Mouse (Mus musculus) testis, postnatal 10 days (tissue): ENCODE measurements around the gene Cog3.

Experiments
- DNase-seq: peaks from one replicate; pipeline ENCODE4 v3.0.0; 2021; ENCODE audit warnings: low spot score

Gene Cog3

DNA sequence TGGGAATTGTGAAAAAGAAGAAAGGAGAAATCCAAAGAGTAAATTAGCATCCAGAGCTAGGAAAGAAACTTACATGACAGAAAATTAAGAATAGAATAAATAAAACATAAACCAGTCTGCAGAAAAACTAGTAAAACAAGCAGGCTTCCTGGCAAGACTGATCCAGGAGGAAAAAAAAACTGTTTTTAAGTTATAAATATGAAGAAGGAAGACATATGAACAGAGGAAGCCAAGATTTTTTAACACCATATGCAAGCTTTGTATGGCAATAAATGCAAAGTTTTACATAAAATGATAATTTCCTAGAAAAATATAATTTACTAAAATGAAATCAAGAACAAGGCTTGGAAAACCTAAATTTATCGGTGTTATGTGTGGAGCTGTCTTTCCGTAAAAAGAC, 63.9 kb downstream of the Cog3 start:
- DNase-seq: no peak

DNA sequence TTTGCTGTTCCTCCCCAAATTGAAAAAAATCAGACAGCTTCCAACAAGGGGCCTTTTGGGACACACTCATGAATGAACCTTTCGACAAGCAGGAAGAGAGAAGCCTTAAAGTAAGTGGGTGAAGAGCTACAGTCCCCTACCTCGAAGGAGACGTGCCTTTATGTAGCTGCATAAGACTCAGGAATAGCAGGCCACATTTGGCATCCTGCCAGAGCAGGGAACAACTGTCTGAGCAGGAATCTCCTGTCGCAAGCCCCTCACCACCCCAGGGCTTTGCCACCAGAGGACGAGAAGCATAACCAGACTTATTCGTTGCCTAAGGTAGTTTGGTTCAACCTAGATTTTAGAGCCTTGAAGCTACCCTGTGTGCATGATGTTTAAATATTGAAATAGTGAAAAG, 78.0 kb downstream of the Cog3 start:
- no peak for DNase-seq

DNA sequence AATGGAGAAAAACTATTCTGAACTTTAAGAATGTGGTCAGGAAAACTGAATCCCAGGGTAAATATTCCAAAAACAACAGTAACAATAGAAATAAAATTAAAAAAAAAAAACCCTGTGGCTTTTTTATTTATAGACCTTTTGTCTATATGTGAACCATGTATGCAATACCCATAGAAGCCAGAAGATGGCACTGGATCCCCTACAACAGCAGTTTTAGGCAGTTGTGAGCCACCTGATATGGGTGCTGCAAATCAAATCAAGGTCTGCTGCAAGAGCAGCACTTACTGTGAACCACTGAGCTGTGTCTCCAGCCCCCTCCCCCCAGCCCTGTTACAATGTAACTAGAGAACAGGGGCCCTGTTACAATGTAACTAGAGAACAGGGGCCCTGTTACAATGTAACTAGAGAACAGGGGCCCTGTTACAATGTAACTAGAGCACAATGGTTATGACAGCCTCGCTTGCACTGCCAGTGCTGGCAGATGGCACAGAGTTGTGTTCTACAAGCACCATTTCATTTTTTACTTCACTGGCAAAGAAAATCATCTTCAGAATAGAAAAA, 85.2 kb downstream of the Cog3 start:
- no peak for DNase-seq

DNA sequence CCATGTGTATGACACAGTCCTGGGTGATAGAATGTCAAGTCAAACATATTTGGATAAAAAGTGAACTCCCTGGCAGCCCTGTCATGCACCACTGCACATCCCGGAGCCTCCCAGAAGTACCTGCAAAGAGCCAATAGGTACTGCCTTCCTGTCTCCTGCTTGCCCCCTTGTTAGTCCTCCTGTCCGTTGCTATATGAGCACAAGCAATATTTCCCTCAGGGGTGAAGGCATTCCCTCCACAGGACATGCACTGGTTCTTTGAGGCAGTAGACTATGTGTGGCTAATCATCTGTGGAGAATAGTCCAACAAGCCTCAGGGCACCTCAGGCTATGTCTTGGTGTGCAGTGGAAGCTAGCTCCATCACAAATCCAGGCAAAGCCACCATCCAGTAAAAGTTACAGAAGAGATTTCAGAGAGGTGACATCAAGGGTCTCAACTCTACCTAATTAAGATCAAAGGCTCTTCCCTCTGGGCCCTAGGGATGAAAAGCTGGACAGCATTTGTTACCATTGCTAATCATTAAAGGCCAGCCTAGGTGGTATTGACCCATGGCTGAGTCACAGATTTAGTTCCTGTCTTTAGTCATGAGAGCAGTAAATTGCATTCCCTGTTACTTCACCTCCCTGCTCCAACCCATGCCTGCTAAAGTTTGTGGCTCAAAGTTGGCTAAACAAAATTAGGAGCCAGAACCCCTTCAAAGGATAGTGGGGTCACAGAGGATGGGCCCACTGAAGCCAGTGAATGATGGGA, 88.7 kb downstream of the Cog3 start:
- no peak for DNase-seq

DNA sequence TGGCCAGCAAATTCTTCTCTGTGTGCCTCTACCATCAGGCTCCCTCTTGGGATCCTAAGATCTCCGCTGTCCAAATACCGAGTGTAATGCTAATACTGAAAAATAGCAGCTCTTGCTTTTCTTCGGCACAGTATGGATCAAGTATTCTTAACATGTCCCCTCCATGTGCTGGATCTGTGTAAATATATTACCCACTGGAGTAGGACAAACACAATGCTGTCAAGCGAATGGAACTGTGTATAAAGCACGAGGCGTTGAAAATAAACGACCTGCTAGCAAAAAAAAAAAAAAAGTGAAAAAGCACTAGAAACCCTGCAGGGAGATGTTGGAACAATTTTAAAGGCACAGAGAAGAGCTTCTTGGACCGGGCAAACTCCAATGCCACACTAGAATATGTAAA, 92.8 kb downstream of the Cog3 start:
- DNase-seq: no peak

DNA sequence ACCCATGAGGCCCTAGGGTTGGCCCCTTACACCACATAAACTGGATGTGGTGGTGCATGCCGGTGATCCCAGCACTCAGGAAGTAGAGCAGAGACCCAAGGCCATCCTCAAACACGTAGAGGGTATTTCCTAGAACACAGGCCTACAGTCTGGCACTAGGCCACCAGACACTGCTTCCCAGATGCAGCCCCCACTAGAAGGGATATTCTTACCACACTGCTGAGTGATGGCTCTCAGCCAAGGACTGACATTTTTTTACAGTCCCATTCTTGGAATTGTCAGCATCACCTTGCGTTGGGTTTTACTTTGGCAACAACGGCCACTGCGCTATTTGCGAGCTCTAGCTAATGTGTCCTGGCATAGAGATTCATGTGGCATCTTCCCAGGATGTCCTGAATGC, 93.4 kb downstream of the Cog3 start:
- DNase-seq: no peak
